Mouse (Mus musculus) midbrain, embryonic 10.5 days (tissue): Measurements from ENCODE around the gene Pik3ap1. TPM values are rescaled to one million over a fixed set of nuclear protein-coding genes. Genes with fewer than 3 reads are reported as not detected.

Experiments
- DNase-seq: peaks from one replicate; pipeline ENCODE4 v3.0.0-alpha.2; 2017; ENCODE audit warnings: low spot score
- H3K27ac ChIP-seq: fragments of 300-500 bp; sonication (generic); replicated peaks from 2 replicates; pipeline ENCODE4 v1.5.1; 2016; ENCODE audit warnings: mild to moderate bottlenecking
- H3K27me3 ChIP-seq: fragments of 300-500 bp; sonication (generic); 2 replicates; pipeline ENCODE4 v1.6.1; 2016; ENCODE audit warnings: low read depth, mild to moderate bottlenecking; ENCODE audit not compliant: poor library complexity, severe bottlenecking
- H3K36me3 ChIP-seq: fragments of 300-500 bp; sonication (generic); 2 replicates; pipeline ENCODE4 v1.6.1; 2016; ENCODE audit warnings: mild to moderate bottlenecking, moderate library complexity
- H3K4me1 ChIP-seq: fragments of 300-500 bp; sonication (generic); 2 replicates; pipeline ENCODE4 v1.6.1; 2016
- H3K4me3 ChIP-seq: fragments of 300-500 bp; sonication (generic); 2 replicates; pipeline ENCODE4 v1.5.1; 2016; ENCODE audit warnings: mild to moderate bottlenecking, moderate library complexity
- H3K9me3 ChIP-seq: fragments of 300-500 bp; sonication (generic); replicated peaks from 2 replicates; pipeline ENCODE4 v1.6.1; 2016; ENCODE audit warnings: mild to moderate bottlenecking
- WGBS: fragments of 180-500 bp; shearing (Covaris S2); methylation state at CpG from one replicate; pipeline ENCODE4 v1.1.7; 2016; 5-methylcytosine and 5-hydroxymethylcytosine counted together
- polyA plus RNA-seq: library from polyadenylated mRNA; unstranded; fragments of >200 nt; fragmentation: Nextera tagmentation; extraction: Ambion mirVana; gene quantifications from 2 replicates; pipeline ENCODE4 v1.2.1, GENCODE M21; 2016

Gene Pik3ap1
- polyA plus RNA-seq, 1 experiment from 2014 or later: 2.9 TPM

DNA sequence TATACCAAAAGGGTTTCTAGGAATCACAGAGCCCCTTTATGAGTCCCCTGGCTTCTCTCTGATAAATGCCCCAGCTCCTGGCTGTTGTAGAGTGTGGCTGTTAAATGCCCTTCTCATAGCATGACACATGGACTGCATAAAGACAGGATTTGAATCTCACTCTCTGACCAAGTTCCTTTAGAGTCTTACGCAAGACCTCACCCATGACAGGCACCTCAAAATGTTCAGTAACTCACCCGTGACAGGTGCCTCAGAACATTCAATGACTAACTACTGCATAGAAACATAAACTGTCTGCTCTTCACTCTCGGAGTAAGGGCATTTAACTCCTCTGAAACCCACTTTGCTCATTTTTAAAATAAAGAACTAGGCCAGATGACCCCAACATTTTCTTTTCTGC is 20.4 kb downstream of the Pik3ap1 start:
- Histone ChIP-seq H3K4me3 (no peak overlapping the region), H3K36me3 (no peaks in the 10 kb centered on the region), H3K9me3 (no peaks in the 10 kb centered on the region), H3K27ac (no peak overlapping the region), H3K27me3 (no peaks in the 10 kb centered on the region), H3K4me1 (no peaks in the 10 kb centered on the region)
- WGBS: 89% methylated on average over 3 of the region's 3 CpGs
- no peak for DNase-seq

GRCm38 (mm10) chr19:41362963-41363362 is 21.9 kb downstream of the Pik3ap1 start:
- Histone ChIP-seq H3K4me3 (no peak overlapping the region), H3K27me3 (no peaks in the 10 kb centered on the region), H3K4me1 (no peaks in the 10 kb centered on the region), H3K27ac (no peak overlapping the region), H3K9me3 (no peaks in the 10 kb centered on the region), H3K36me3 (no peaks in the 10 kb centered on the region)
- DNase-seq: no peak
- 86% methylated on average over 2 of the region's 2 CpGs for WGBS

- H3K27me3 ChIP-seq: no peaks in the 10 kb centered on the region
- DNase-seq: no peak
- H3K27ac ChIP-seq: no peak overlapping the region
- H3K4me3 ChIP-seq: no peak overlapping the region
- whole genome bisulfite sequencing: 16% methylated on average over 2 of the region's 2 CpGs
- no peaks in the 10 kb centered on the region for H3K4me1 ChIP-seq
- H3K36me3 ChIP-seq: no peaks in the 10 kb centered on the region
- H3K9me3 ChIP-seq: no peaks in the 10 kb centered on the region
Measured at GRCm38 (mm10) chr19:41360459-41360858, 24.4 kb downstream of the Pik3ap1 start.

DNA sequence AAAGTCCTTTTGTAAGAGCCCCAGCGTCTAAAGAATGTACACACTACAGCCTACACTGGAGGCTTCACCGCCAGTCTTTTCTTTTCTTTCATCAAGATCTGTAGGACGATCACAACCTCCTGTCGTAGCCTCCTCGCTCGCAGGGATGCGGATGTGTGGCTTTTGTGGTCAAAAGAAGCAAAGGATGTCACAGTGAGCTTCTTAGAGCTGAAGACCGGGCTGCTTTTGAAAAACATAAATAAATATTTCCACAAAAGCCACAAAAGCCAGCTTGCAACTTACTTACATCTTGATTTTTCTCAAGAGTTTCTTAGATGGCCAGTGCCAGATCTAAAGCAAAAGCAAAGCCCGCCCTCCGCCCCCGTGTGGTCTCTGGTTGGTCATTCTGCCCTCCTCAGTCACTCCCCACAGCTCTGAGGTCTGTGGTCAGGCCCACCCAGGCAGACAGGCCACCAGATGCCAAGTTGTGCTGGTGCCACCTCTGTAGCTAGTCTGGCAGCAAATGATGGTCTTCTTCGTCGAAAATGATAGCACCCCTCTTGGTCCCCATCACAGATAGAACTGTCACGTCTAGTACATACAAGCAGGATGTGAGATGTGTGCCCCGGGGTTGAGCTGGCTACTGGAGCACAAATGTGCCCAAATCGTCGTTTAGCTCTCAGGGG is 30.5 kb downstream of the Pik3ap1 start:
- no peaks in the 10 kb centered on the region for H3K36me3 ChIP-seq
- no peak for DNase-seq
- H3K9me3 ChIP-seq: no peaks in the 10 kb centered on the region
- 85% methylated on average over 17 of the region's 17 CpGs for WGBS
- H3K27me3 ChIP-seq: no peaks in the 10 kb centered on the region
- no peak overlapping the region for H3K4me3 ChIP-seq
- no peaks in the 10 kb centered on the region for H3K4me1 ChIP-seq
- no peak overlapping the region for H3K27ac ChIP-seq

DNA sequence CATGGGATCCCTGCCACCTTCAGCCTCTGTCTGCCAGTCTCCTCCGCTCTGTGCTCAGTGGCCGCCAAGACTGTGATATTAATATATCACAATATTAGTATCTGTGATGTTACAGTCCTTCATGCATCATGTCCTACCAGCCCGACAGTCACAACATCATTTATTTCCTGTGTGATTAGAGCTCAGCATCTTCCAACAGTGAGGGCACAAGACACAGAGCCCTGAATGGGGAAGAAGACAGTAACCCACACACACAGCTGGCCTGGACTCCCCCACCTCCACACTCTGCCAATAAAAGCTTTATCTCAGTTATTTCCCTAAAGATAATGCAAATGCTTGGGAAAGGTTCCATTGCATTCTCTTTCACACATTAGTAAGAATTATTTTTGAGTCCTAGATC is 35.3 kb downstream of the Pik3ap1 start:
- no peaks in the 10 kb centered on the region for H3K9me3 ChIP-seq
- WGBS: 92% methylated on average over 3 of the region's 3 CpGs
- H3K4me1 ChIP-seq: peaks cover 22% of the 10 kb centered on the region
- H3K27me3 ChIP-seq: no peaks in the 10 kb centered on the region
- H3K4me3 ChIP-seq: no peak overlapping the region
- H3K27ac ChIP-seq: no peak overlapping the region
- no peaks in the 10 kb centered on the region for H3K36me3 ChIP-seq
- DNase-seq: no peak

DNA sequence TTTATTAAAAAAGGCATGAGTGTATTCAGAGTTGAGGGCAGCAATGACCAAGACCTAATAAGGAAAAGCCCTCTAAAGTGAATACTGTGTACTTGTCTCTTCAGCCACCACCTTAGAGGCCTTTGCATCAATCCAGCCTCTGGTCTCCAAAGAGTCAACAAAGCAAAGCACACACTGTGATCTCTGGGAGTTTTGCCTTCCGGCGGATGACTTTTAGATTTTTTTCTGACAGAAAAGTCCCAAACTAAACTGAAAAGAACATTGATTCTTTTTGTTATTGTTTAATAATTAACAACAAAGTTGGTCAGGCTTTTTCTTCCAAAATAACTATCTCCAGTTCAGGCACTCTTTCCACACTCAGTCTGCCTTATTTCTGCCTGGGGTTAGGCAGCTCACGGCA is 36.7 kb downstream of the Pik3ap1 start:
- DNase-seq: no peak
- Histone ChIP-seq H3K27ac (no peak overlapping the region), H3K4me3 (no peak overlapping the region), H3K9me3 (no peaks in the 10 kb centered on the region), H3K4me1 (peaks cover 22% of the 10 kb centered on the region), H3K36me3 (no peaks in the 10 kb centered on the region), H3K27me3 (no peaks in the 10 kb centered on the region)
- 88% methylated on average over 3 of the region's 3 CpGs for WGBS

DNA sequence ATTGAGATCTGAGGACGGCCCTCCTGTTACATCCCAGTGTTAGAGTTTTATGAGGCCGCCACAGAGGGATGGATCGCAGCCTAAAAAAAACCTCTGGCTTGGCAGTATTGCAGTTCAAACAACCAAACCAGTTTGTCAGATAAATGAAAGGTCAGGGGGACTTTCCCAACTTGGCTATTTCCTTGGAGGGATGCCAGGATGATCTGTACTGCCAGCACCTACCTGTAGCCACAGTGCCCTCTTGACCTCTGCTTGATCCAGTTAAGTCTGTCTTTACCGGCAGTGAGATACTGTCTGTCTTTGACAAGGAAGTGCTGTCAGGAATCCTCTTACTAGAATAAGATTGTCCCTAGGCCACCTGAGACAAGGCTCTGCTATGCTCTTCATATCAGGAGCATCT is 37.6 kb downstream of the Pik3ap1 start:
- no peak for DNase-seq
- peaks cover 22% of the 10 kb centered on the region for H3K4me1 ChIP-seq
- no peaks in the 10 kb centered on the region for H3K36me3 ChIP-seq
- no peaks in the 10 kb centered on the region for H3K27me3 ChIP-seq
- no peaks in the 10 kb centered on the region for H3K9me3 ChIP-seq
- WGBS: 87% methylated on average over 4 of the region's 4 CpGs
- H3K4me3 ChIP-seq: no peak overlapping the region
- no peak overlapping the region for H3K27ac ChIP-seq

DNA sequence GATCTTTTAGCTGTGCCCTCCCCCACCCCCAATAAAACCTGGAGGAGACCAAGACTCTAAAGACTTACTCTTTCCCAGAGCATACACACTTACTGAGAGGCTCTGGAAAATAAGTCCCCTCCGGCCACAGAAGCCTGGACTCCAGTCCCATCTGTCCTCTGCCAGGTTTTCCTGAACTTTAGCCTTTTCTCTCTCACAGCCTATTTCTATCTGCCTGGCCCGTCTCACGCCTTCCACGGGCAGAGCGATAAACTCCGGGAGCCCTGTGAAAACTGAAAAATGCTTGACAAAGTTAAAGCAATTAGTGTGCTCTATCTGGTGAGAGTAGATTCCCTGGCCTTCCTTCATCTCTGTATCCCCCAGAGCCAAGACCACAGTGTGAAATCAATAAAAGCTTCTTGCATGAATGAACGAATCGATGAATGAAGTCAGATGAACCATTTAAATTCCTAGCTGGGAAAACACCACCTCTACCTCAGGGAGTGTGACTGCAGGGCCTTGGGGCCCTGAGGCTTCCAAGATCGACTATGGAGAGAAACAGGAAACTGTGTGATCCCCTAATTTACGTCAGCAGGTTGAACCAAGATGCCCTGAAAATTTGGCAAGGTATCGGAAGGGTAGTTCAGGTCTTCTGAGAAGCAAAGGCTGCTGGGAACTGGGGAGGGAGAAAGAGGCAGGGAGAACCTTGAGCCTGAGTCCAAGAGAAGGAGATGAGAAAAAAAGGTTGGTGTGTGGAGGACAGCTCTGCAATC is 38.6 kb downstream of the Pik3ap1 start:
- Histone ChIP-seq H3K27me3 (no peaks in the 10 kb centered on the region), H3K9me3 (no peaks in the 10 kb centered on the region), H3K4me1 (peaks cover 22% of the 10 kb centered on the region), H3K4me3 (no peak overlapping the region), H3K27ac (no peak overlapping the region), H3K36me3 (no peaks in the 10 kb centered on the region)
- DNase-seq: no peak
- WGBS: 64% methylated on average over 11 of the region's 11 CpGs

- no peak overlapping the region for H3K4me3 ChIP-seq
- no peaks in the 10 kb centered on the region for H3K36me3 ChIP-seq
- no peaks in the 10 kb centered on the region for H3K27me3 ChIP-seq
- peaks cover 22% of the 10 kb centered on the region for H3K4me1 ChIP-seq
- no peaks in the 10 kb centered on the region for H3K9me3 ChIP-seq
- 0 out of 2 replicates have a peak overlapping the region, but pooled peaks have one; percentile 42 for H3K27ac ChIP-seq
- WGBS: 77% methylated on average over 11 of the region's 11 CpGs
- DNase-seq: no peak
Measured at GRCm38 (mm10) chr19:41345028-41345741, 39.7 kb downstream of the Pik3ap1 start.

DNA sequence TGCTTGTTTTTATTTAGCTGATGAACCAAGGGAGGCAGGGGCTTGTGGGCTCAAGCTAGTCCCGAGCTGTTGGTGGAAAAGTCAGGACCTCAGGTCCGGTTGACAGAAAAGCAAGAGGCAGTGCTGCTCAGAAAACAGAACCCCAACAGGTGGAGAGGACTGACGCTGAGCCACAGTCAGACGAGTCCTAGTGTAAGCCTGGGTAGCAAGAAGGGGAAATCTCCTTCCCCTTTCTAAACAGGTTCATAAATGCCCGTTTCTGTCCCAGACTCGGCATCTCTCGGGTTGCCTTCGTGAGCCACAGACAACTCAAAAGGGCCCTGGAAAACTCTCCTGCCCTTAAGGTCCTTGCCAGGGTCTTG is 40.3 kb downstream of the Pik3ap1 start:
- whole genome bisulfite sequencing: 88% methylated on average over 8 of the region's 8 CpGs
- H3K27ac ChIP-seq: no peak overlapping the region

GRCm38 (mm10) chr19:41342592-41343090 is 42.3 kb downstream of the Pik3ap1 start:
- Histone ChIP-seq H3K4me3 (no peak overlapping the region), H3K9me3 (no peaks in the 10 kb centered on the region), H3K27me3 (no peaks in the 10 kb centered on the region), H3K4me1 (peaks cover 27% of the 10 kb centered on the region), H3K27ac (no peak overlapping the region), H3K36me3 (no peaks in the 10 kb centered on the region)
- 84% methylated on average over 6 of the region's 6 CpGs for WGBS
- DNase-seq: no peak

More for the DNA sequence above, 40.3 kb downstream of the Pik3ap1 start:
- H3K4me3 ChIP-seq: no peak overlapping the region
- no peak for DNase-seq
- no peaks in the 10 kb centered on the region for H3K27me3 ChIP-seq
- no peaks in the 10 kb centered on the region for H3K9me3 ChIP-seq
- peaks cover 22% of the 10 kb centered on the region for H3K4me1 ChIP-seq
- H3K36me3 ChIP-seq: no peaks in the 10 kb centered on the region

GRCm38 (mm10) chr19:41341677-41342076 is 43.2 kb downstream of the Pik3ap1 start:
- DNase-seq: no peak
- Histone ChIP-seq H3K4me1 (peaks cover 24% of the 10 kb centered on the region), H3K9me3 (no peaks in the 10 kb centered on the region), H3K4me3 (no peak overlapping the region), H3K36me3 (no peaks in the 10 kb centered on the region), H3K27ac (no peak overlapping the region), H3K27me3 (no peaks in the 10 kb centered on the region)
- 77% methylated on average over 5 of the region's 5 CpGs for WGBS
